Mouse (Mus musculus): ENCODE data around the gene Bicc1. TPM values are rescaled to one million over a fixed set of nuclear protein-coding genes. Genes with fewer than 3 reads are reported as not detected.

The Bicc1 gene
- total and polyA plus RNA-seq, 2 experiments from 2014 or later = 4.9 to 6.5 TPM

- 91% methylated on average over 7 of the region's 7 CpGs for WGBS
- TF ChIP-seq CTCF (IDR thresholded peaks at IDR 0.05) = no peak
Measured at GRCm38 (mm10) chr10:71117766-71118165, 41.7 kb downstream of the Bicc1 start.

GRCm38 (mm10) chr10:71114260-71114920 is 45.1 kb downstream of the Bicc1 start:
- Histone ChIP-seq H3K9ac (replicated peaks; ENCODE audit: low read length, poor library complexity, severe bottlenecking) (no peak overlapping the region), H3K9me3 (ENCODE audit: low read length) (no peaks in the 10 kb centered on the region), H3K36me3 (ENCODE audit: insufficient read depth, low read length) (no peaks in the 10 kb centered on the region), H3K4me3 (ENCODE audit: low read depth, low read length) (no peak overlapping the region), H3K4me2 (ENCODE audit: low read depth, low read length, poor library complexity, severe bottlenecking) (no peak overlapping the region), H3K4me1 (ENCODE audit: insufficient read depth, low read length) (no peaks in the 10 kb centered on the region), H3K27ac (ENCODE audit: low read depth, low read length) (no peak overlapping the region), H3K27me3 (ENCODE audit: insufficient read depth, low read length) (no peaks in the 10 kb centered on the region)
- no peak for TF ChIP-seq CTCF (IDR thresholded peaks at IDR 0.05)
- ATAC-seq (ENCODE audit: low FRiP score) (no peak), DNase-seq (ENCODE audit: low spot score) (no peak)
- whole genome bisulfite sequencing = 83% methylated on average over 10 of the region's 10 CpGs

More at GRCm38 (mm10) chr10:71117766-71118165, 41.7 kb downstream of the Bicc1 start:
- no peaks in the 10 kb centered on the region for H3K36me3 ChIP-seq (ENCODE audit: insufficient read depth, low read length)
- no peak overlapping the region for H3K4me2 ChIP-seq (ENCODE audit: low read depth, low read length, poor library complexity, severe bottlenecking)
- H3K9ac ChIP-seq (replicated peaks; ENCODE audit: low read length, poor library complexity, severe bottlenecking) = no peak overlapping the region
- DNase-seq (ENCODE audit: low spot score) (no peak), ATAC-seq (ENCODE audit: low FRiP score) (no peak)
- no peak overlapping the region for H3K27ac ChIP-seq (ENCODE audit: low read depth, low read length)
- H3K4me3 ChIP-seq (ENCODE audit: low read depth, low read length) = no peak overlapping the region
- no peaks in the 10 kb centered on the region for H3K4me1 ChIP-seq (ENCODE audit: insufficient read depth, low read length)
- no peaks in the 10 kb centered on the region for H3K9me3 ChIP-seq (ENCODE audit: low read length)
- no peaks in the 10 kb centered on the region for H3K27me3 ChIP-seq (ENCODE audit: insufficient read depth, low read length)

GRCm38 (mm10) chr10:71106491-71107205 is 52.9 kb downstream of the Bicc1 start:
- DNase-seq (ENCODE audit: low spot score) = no peak
- no peak overlapping the region for H3K27ac ChIP-seq (ENCODE audit: low read depth, low read length)
- no peaks in the 10 kb centered on the region for H3K9me3 ChIP-seq (ENCODE audit: low read length)
- H3K4me3 ChIP-seq (ENCODE audit: low read depth, low read length) = no peak overlapping the region
- H3K4me1 ChIP-seq (ENCODE audit: insufficient read depth, low read length) = no peaks in the 10 kb centered on the region
- no peaks in the 10 kb centered on the region for H3K36me3 ChIP-seq (ENCODE audit: insufficient read depth, low read length)
- ATAC-seq (ENCODE audit: low FRiP score) = no peak
- H3K27me3 ChIP-seq (ENCODE audit: insufficient read depth, low read length) = no peaks in the 10 kb centered on the region
- no peak for TF ChIP-seq CTCF (IDR thresholded peaks at IDR 0.05)
- H3K9ac ChIP-seq (replicated peaks; ENCODE audit: low read length, poor library complexity, severe bottlenecking) = no peak overlapping the region
- no peak overlapping the region for H3K4me2 ChIP-seq (ENCODE audit: low read depth, low read length, poor library complexity, severe bottlenecking)
- WGBS = 96% methylated on average over 9 of the region's 9 CpGs

GRCm38 (mm10) chr10:71104791-71105190 is 54.7 kb downstream of the Bicc1 start:
- 73% methylated on average over 6 of the region's 6 CpGs for WGBS
- no peak for TF ChIP-seq CTCF (IDR thresholded peaks at IDR 0.05)
- H3K4me2 ChIP-seq (ENCODE audit: low read depth, low read length, poor library complexity, severe bottlenecking) = no peak overlapping the region
- no peak for DNase-seq (ENCODE audit: low spot score)
- no peaks in the 10 kb centered on the region for H3K4me1 ChIP-seq (ENCODE audit: insufficient read depth, low read length)
- no peak overlapping the region for H3K9ac ChIP-seq (replicated peaks; ENCODE audit: low read length, poor library complexity, severe bottlenecking)
- H3K27ac ChIP-seq (ENCODE audit: low read depth, low read length) = no peak overlapping the region
- H3K9me3 ChIP-seq (ENCODE audit: low read length) = no peaks in the 10 kb centered on the region
- H3K4me3 ChIP-seq (ENCODE audit: low read depth, low read length) = no peak overlapping the region
- no peaks in the 10 kb centered on the region for H3K36me3 ChIP-seq (ENCODE audit: insufficient read depth, low read length)
- no peak for ATAC-seq (ENCODE audit: low FRiP score)
- H3K27me3 ChIP-seq (ENCODE audit: insufficient read depth, low read length) = no peaks in the 10 kb centered on the region

- no peak overlapping the region for H3K4me3 ChIP-seq (ENCODE audit: low read depth, low read length)
- no peak for DNase-seq (ENCODE audit: low spot score)
- H3K9ac ChIP-seq (replicated peaks; ENCODE audit: low read length, poor library complexity, severe bottlenecking) = no peak overlapping the region
- H3K36me3 ChIP-seq (ENCODE audit: insufficient read depth, low read length) = no peaks in the 10 kb centered on the region
- no peak overlapping the region for H3K27ac ChIP-seq (ENCODE audit: low read depth, low read length)
- no peak overlapping the region for H3K4me2 ChIP-seq (ENCODE audit: low read depth, low read length, poor library complexity, severe bottlenecking)
- no peaks in the 10 kb centered on the region for H3K9me3 ChIP-seq (ENCODE audit: low read length)
- H3K4me1 ChIP-seq (ENCODE audit: insufficient read depth, low read length) = no peaks in the 10 kb centered on the region
- ATAC-seq (ENCODE audit: low FRiP score) = no peak
- no peak for TF ChIP-seq CTCF (IDR thresholded peaks at IDR 0.05)
- 49% methylated on average over 8 of the region's 8 CpGs for WGBS
- H3K27me3 ChIP-seq (ENCODE audit: insufficient read depth, low read length) = no peaks in the 10 kb centered on the region
Measured at GRCm38 (mm10) chr10:71100815-71101499, 58.5 kb downstream of the Bicc1 start.

All from midbrain, postnatal 0 days (tissue).